Mouse (Mus musculus): Measurements from ENCODE around the gene Cacna1i.
A peak's percentile ranks its signal among the peaks of the same experiment; 100 is the strongest.

Gene Cacna1i

GRCm38 (mm10) chr15:80277107-80277506 is 9.9 kb upstream of the Cacna1i start:
- DNase-seq = no peak

GRCm38 (mm10) chr15:80277625-80278024 is 9.4 kb upstream of the Cacna1i start:
- peak; percentile 68 to 83 for DNase-seq

- DNase-seq = no peak
Measured at GRCm38 (mm10) chr15:80278121-80278759, 8.8 kb upstream of the Cacna1i start.

- DNase-seq = no peak
Measured at GRCm38 (mm10) chr15:80279053-80279452, 8.0 kb upstream of the Cacna1i start.

GRCm38 (mm10) chr15:80280646-80281045 is 6.4 kb upstream of the Cacna1i start:
- DNase-seq = peak in 1 of 2 experiments; percentile 57

GRCm38 (mm10) chr15:80288036-80288435 is 998 bp downstream of the Cacna1i start:
- DNase-seq = no peak

- peak; percentile 77 to 80 for DNase-seq
Measured at GRCm38 (mm10) chr15:80289436-80289835, 2.4 kb downstream of the Cacna1i start.

- DNase-seq = no peak
Measured at GRCm38 (mm10) chr15:80297146-80297545, 10.1 kb downstream of the Cacna1i start.

GRCm38 (mm10) chr15:80303779-80304178 is 16.7 kb downstream of the Cacna1i start:
- no peak for DNase-seq

GRCm38 (mm10) chr15:80304188-80304587 is 17.1 kb downstream of the Cacna1i start:
- DNase-seq = no peak

- no peak for DNase-seq
Measured at GRCm38 (mm10) chr15:80306146-80306545, 19.1 kb downstream of the Cacna1i start.

- DNase-seq = no peak
Measured at GRCm38 (mm10) chr15:80314731-80315130, 27.7 kb downstream of the Cacna1i start.

- no peak for DNase-seq
Measured at GRCm38 (mm10) chr15:80316966-80317634, 30.1 kb downstream of the Cacna1i start.

GRCm38 (mm10) chr15:80317841-80318530 is 30.9 kb downstream of the Cacna1i start:
- peak; percentile 26 to 48 for DNase-seq

- DNase-seq = peak in 1 of 2 experiments; percentile 6
Measured at GRCm38 (mm10) chr15:80318543-80319255, 31.7 kb downstream of the Cacna1i start.

GRCm38 (mm10) chr15:80319315-80319714 is 32.3 kb downstream of the Cacna1i start:
- no peak for DNase-seq

- no peak for DNase-seq
Measured at GRCm38 (mm10) chr15:80319921-80320320, 32.9 kb downstream of the Cacna1i start.

- no peak for DNase-seq
Measured at GRCm38 (mm10) chr15:80325207-80325606, 38.2 kb downstream of the Cacna1i start.

GRCm38 (mm10) chr15:80325756-80326155 is 38.7 kb downstream of the Cacna1i start:
- no peak for DNase-seq

GRCm38 (mm10) chr15:80326947-80327346 is 39.9 kb downstream of the Cacna1i start:
- DNase-seq = no peak

- no peak for DNase-seq
Measured at GRCm38 (mm10) chr15:80327743-80328540, 40.9 kb downstream of the Cacna1i start.

- DNase-seq = no peak
Measured at GRCm38 (mm10) chr15:80330276-80330675, 43.2 kb downstream of the Cacna1i start.
